Mouse (Mus musculus): ENCODE results near the gene H13.

- TF ChIP-seq CTCF (IDR thresholded peaks at IDR 0.05; ENCODE audit: borderline replicate concordance, insufficient read depth, low read depth, low read length) = no peak
- TF ChIP-seq POLR2A (IDR thresholded peaks at IDR 0.05; ENCODE audit: borderline replicate concordance, insufficient read depth, low read length) = no peak
Observed at GRCm38 (mm10) chr2:152636246-152637005, 32.8 kb upstream of the H13 start.

All from cerebellum, adult 2 months (tissue).